ENCODE assay signal across 7 mouse cellular contexts in genomic region chr6:51432535-51433397, GRCm38 (mm10). TPM values are rescaled to one million over a fixed set of nuclear protein-coding genes. Genes with fewer than 3 reads are reported as not detected.
DNase-seq lines count a peak whose midpoint lies in the region; ATAC-seq and TF ChIP-seq lines count a peak whose summit lies in the region.

TSS of gene Nfe2l3 (plus strand) at chr6:51432670.

- no peaks in the 10 kb centered on the region for H3K36me3 ChIP-seq in forebrain, embryonic 14.5 days (ENCODE audit: control insufficient read depth, insufficient read depth, low read length)
- H3K36me3 ChIP-seq in limb, embryonic 13.5 days, result no peaks in the 10 kb centered on the region
- H3K36me3 ChIP-seq in midbrain, embryonic 13.5 days, result no peaks in the 10 kb centered on the region

- 2% methylated on average over 74 of the region's 74 CpGs for WGBS in forebrain, embryonic 14.5 days
- WGBS in limb, embryonic 13.5 days, result under 1% methylated on average over 68 of the region's 74 CpGs
- WGBS in midbrain, embryonic 13.5 days, result under 1% methylated on average over 74 of the region's 74 CpGs

- peak; percentile 86 for ATAC-seq in forebrain, embryonic 14.5 days
- peak; percentile 81 for ATAC-seq in inflammation-experienced regulatory T-cells, adult 6 months
- ATAC-seq in limb, embryonic 13.5 days (ENCODE audit: low FRiP score, low read depth), result peak; percentile 69
- ATAC-seq in midbrain, embryonic 13.5 days, result peak; percentile 89

- H3K4me1 ChIP-seq in forebrain, embryonic 14.5 days (ENCODE audit: control insufficient read depth, insufficient read depth, low read length), result no peaks in the 10 kb centered on the region; the same call in 1 of the 2 replicates
- H3K4me1 ChIP-seq in limb, embryonic 13.5 days, result peaks cover 32% of the 10 kb centered on the region
- peaks cover 26% of the 10 kb centered on the region for H3K4me1 ChIP-seq in midbrain, embryonic 13.5 days (replicated peaks)

- H3K27ac ChIP-seq in forebrain, embryonic 14.5 days (ENCODE audit: low read depth, low read length), result no peak within 1 kb of the TSS
- no peak within 1 kb of the TSS for H3K27ac ChIP-seq in limb, embryonic 13.5 days
- H3K27ac ChIP-seq in midbrain, embryonic 13.5 days, result 0 out of 2 replicates have a peak within 1 kb of the TSS, but pooled peaks have one; percentile 35

- peak within 1 kb of the TSS; percentile 68 for H3K9ac ChIP-seq in forebrain, embryonic 14.5 days (ENCODE audit: low read length)
- peak within 1 kb of the TSS; percentile 68 for H3K9ac ChIP-seq in limb, embryonic 13.5 days
- peak within 1 kb of the TSS; percentile 78 for H3K9ac ChIP-seq in midbrain, embryonic 13.5 days (replicated peaks)

- peak within 1 kb of the TSS; percentile 93 for H3K4me2 ChIP-seq in forebrain, embryonic 14.5 days (ENCODE audit: low read length)
- H3K4me2 ChIP-seq in limb, embryonic 13.5 days (replicated peaks), result peak within 1 kb of the TSS; percentile 95
- peak within 1 kb of the TSS; percentile 87 for H3K4me2 ChIP-seq in midbrain, embryonic 13.5 days (replicated peaks)

- H3K4me3 ChIP-seq in forebrain, embryonic 14.5 days (ENCODE audit: low read depth, low read length), result peak within 1 kb of the TSS; percentile 56
- peak within 1 kb of the TSS; percentile 57 for H3K4me3 ChIP-seq in limb, embryonic 13.5 days
- H3K4me3 ChIP-seq in midbrain, embryonic 13.5 days (replicated peaks), result peak within 1 kb of the TSS; percentile 63

- no peak for TF ChIP-seq CTCF in brain, embryonic 14.5 days (IDR thresholded peaks at IDR 0.05; ENCODE audit: borderline replicate concordance, extremely low read depth, insufficient read depth, insufficient read length)

- TF ChIP-seq POLR2A in brain, embryonic 14.5 days (IDR thresholded peaks at IDR 0.05; ENCODE audit: borderline replicate concordance, extremely low read depth, insufficient read depth, insufficient read length, poor library complexity, severe bottlenecking), result no peak

- no peaks in the 10 kb centered on the region for H3K9me3 ChIP-seq in forebrain, embryonic 14.5 days (replicated peaks; ENCODE audit: control insufficient read depth, low read length)
- H3K9me3 ChIP-seq in limb, embryonic 13.5 days, result no peaks in the 10 kb centered on the region
- no peaks in the 10 kb centered on the region for H3K9me3 ChIP-seq in midbrain, embryonic 13.5 days

- DNase-seq in Muller cell, postnatal 12 days (ENCODE audit: inconsistent ontology term), result peak; percentile 72
- DNase-seq in brain, embryonic 14.5 days (ENCODE audit: low read depth), result peak; percentile 76
- DNase-seq in forebrain, embryonic 14.5 days (ENCODE audit: low spot score), result peak; percentile 64
- peak; percentile 38 to 48 for DNase-seq in spleen, postnatal 36 days (ENCODE audit: low spot score in 2 of 2)

- H3K27me3 ChIP-seq in forebrain, embryonic 14.5 days (replicated peaks; ENCODE audit: control insufficient read depth, insufficient read depth, low read length), result peaks cover 20% of the 10 kb centered on the region; the same call in 1 of the 2 replicates
- peaks cover 58% of the 10 kb centered on the region for H3K27me3 ChIP-seq in limb, embryonic 13.5 days
- peaks cover 27% of the 10 kb centered on the region for H3K27me3 ChIP-seq in midbrain, embryonic 13.5 days

RNA-seq across cellular contexts. Expression of gene Nfe2l3, which starts in this region (rescaled TPM):
- polyA plus RNA-seq in brain, embryonic 14.5 days (2012; rRNA removed), result 6.5 and 9.4 TPM in 2 replicates
- polyA plus RNA-seq in forebrain, embryonic 14.5 days (2014; fragmentation: Nextera tagmentation; extraction: Ambion mirVana), result 10.8 and 14.3 TPM in 2 replicates
- polyA plus RNA-seq in inflammation-experienced regulatory T-cells, adult 6 months (2017; shearing (Covaris generic)), result under 1 TPM; 0.54 to 0.87 (median 0.55) TPM
- 1.6 and 1.9 TPM in 2 replicates for polyA plus RNA-seq in limb, embryonic 13.5 days (2015; fragmentation: Nextera tagmentation; extraction: Ambion mirVana)
- polyA plus RNA-seq in midbrain, embryonic 13.5 days (2015; fragmentation: Nextera tagmentation; extraction: Ambion mirVana), result 4.6 and 6.4 TPM in 2 replicates

Comparison
In these comparisons a context has a peak if more than half of its experiments do, and no peak if none do; other contexts are left out.
1. Peak in ATAC-seq in inflammation-experienced regulatory T-cells, adult 6 months; RNA of the gene not detected or under 1 TPM.